Mouse (Mus musculus): ENCODE measurements around the gene Haus2.
"Not testable (repeated sequence)": the region's sequence is repeated elsewhere in the genome, so short reads cannot be mapped to it uniquely, and the experiment has no call there.

The Haus2 gene

GRCm38 (mm10) chr2:120608830-120609723, at the start of gene Haus2, which contains the start of gene Lrrc57:
Gene Haus2, plus strand, starts transcription at chr2:120609383.
Gene Lrrc57, minus strand, starts transcription at chr2:120609520.
- peak; percentile 89 for DNase-seq (ENCODE audit: low spot score)

DNA sequence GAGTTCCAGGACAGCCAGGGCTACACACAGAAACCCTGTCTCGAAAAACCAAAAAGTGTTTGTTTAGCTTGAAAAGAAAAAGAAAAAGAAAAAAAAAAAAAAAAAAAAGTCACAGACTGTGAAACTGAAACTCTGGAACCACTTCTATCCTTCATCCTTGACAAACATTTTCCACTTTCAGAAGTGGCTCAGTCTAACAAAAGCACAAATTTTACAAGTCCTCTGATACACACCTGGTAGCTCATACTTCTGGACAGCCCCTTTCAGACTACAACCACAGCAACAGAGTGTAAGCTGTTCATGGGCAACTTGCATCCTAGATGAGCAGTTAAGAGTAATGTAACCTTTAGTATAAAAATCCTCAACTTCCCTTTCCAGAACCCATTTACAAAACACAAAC, 47.7 kb upstream of the Haus2 start:
- no peak for DNase-seq (ENCODE audit: low spot score)

- DNase-seq (ENCODE audit: low spot score) = no peak
Measured at GRCm38 (mm10) chr2:120562859-120563234, 46.3 kb upstream of the Haus2 start.

- peak; percentile 91 for DNase-seq (ENCODE audit: low spot score)
Measured at GRCm38 (mm10) chr2:120563235-120563990, 45.8 kb upstream of the Haus2 start, which contains the start of gene Zfp106. Gene Zfp106, minus strand, starts transcription at chr2:120563843.

DNA sequence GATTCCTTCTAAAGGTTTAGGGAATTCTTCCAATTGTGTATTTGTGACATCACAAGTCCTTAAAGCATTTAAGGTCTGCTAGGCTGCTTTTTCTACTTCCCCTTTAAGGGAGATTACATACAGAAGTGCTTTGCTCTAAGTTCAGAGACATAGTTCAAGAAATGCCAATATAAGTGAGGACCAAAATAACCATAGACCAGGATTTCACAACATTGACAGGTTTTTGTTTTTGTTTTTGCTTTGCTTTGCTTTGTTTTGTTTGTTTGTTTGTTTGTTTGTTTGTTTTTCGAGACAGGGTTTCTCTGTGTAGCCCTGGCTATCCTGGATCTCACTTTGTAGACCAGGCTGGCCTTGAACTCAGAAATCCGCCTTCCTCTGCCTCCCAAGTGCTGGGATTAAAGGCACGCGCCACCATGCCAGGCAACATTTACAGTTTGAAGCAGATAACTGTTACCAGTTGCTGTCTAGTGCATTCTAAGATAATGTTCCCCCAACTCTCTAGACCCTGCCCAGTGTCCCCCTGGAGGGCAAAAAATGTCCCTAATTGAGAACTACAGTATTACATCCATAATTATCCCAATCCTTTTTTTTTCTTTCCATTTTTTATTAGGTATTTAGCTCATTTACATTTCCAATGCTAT, 44.5 kb upstream of the Haus2 start:
- not testable (repeated sequence) for DNase-seq (ENCODE audit: low spot score)

DNA sequence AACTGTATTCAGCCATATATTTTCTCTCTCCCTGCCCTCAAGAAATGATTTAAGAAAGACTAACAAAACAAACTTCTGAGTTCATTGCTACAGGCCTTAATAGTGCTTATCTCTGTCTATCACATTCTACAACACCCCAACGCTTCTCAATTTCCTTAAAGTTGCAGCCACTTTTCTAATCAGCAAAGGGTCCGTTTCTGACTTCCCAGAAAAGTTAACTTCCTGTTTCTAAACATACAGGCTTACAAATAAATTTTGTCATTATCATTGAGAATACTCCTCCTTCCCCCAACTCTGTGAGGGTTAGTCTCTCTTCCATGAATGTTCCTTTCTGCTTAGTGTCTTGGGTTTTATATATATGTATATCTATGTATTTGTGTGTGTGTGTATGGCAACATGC, 43.8 kb upstream of the Haus2 start:
- no peak for DNase-seq (ENCODE audit: low spot score)

DNA sequence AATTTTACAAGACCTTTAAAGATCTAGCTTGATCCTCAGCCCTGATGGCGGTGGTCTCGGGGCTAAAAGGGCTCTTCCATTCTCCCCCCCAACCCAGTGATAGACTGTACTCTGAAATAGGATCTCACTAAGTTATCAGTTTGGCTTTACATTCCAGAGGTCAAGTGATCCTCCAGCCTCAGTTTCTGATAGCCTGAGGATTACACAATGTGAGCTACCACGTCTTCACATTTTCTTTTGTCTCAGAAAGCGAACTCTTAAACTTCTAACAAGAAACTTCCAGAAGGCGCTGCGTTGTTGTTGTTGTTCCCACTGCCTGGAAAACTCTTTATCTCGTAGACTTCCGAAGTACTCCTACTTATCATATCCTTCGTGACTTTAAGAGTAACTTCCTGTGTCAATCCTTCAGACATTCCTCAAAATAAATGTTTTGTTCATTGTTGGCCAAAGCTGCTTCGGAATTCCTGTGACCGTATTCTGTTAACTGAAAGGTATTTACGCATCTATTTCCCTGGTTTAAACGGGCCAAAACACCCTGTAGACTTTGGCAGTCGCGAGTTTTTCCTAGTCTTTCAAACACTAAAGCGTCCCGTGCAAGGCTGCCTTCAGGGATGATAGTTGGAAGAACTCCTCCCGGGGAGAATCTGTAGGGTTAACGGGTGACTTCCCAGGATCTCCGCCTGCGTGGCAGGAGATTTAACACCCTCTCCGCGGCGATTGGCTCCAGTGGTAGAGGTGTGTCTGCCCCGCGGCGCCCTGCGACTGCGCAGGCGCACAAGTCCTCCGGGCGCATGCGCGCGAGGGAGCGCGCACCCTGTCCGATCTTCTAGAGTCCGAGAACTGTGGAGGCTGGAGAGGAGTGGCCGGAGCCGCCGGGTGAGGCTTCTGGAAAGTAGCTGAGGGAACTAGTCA, 42.0 kb upstream of the Haus2 start, which contains the start of gene Snap23:
Snap23 (plus strand) TSS at position 786 of the 912 bp plus-strand sequence.
- DNase-seq (ENCODE audit: low spot score) = peak; percentile 97

DNA sequence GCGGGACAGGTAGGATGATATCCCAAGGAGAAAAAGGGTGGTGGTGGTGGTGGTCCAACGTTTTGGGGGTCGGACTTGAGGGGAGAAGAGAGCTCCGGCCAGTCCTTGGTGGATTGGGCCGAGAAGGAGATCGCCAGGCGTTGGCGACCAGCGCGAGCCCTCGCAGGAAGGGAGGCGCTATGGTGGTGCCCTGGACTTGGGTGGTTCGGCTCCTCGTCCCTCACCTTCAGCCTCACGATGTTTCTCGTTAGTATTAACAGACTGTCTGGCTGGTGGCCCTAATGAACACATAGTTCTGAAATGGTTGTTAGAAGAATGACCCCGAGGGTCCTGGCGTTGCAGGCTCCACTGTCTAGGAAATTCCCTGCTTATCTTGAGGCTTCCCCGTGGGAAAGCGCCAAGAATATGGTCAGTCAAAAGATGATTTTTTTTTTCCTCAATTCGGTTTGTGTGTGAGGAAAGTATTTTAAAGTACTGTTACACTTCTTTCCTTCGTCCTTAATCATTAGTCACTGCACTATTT, 41.3 kb upstream of the Haus2 start:
- DNase-seq (ENCODE audit: low spot score) = no peak

DNA sequence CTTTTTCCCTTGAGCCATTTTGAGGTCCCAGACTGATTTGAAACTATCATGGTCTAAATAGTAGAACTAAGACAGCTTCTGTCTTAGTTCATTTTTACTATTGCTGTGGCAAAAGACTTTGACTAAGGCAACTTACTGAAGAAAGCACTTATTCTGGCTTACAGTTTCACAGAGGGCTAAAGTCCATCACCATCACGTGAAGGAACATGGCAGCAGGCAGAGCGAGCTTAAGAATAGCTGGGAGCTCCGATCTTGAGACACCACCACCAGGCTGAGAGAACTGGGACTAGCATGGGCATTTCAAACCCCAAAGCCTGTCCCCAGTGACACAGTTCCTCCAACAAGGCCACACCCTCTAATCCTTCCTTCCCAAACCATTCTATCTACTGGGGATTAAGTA, 38.1 kb upstream of the Haus2 start:
- no peak for DNase-seq (ENCODE audit: low spot score)

GRCm38 (mm10) chr2:120572161-120572560, 37.0 kb upstream of the Haus2 start:
- not testable (repeated sequence) for DNase-seq (ENCODE audit: low spot score)

DNA sequence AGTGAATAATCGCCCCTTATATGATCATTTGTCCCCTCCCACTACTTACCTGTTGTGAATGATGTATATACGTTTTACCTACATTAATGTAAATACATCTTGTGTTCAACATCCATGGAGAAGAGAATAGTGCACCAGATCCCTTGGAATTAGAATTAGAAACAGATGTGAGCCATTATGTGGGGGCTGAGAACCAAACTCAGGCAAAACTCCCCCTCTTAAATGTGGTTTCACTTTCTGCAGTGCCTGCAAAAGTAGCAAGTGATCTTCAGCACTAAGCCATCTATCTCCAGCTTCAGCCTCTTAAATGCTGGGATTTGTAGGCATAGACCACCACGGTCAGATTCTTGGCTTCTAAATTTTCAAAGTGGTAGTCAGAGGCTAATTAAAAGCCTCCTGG, 34.1 kb upstream of the Haus2 start:
- no peak for DNase-seq (ENCODE audit: low spot score)

DNA sequence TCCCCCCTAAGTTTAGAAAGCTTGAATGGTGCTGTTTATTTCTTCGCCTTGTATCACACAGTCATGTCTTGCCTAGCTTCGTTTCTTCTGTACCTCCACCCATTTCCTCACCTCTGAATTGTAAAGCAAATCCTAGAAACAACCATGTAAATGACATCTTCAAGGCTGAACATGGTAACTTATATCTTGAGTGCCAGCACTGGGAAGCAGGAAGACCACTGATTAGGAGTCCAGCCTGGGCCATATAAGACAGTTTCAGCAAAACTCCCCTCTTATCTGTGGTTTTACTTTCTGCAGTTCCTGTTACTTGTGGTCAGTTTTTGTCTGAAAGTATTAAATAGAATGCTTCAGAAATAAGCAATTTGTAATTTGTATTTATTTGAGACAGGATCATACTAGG, 33.2 kb upstream of the Haus2 start:
- no peak for DNase-seq (ENCODE audit: low spot score)

- no peak for DNase-seq (ENCODE audit: low spot score)
Measured at GRCm38 (mm10) chr2:120577799-120578198, 31.4 kb upstream of the Haus2 start.

DNA sequence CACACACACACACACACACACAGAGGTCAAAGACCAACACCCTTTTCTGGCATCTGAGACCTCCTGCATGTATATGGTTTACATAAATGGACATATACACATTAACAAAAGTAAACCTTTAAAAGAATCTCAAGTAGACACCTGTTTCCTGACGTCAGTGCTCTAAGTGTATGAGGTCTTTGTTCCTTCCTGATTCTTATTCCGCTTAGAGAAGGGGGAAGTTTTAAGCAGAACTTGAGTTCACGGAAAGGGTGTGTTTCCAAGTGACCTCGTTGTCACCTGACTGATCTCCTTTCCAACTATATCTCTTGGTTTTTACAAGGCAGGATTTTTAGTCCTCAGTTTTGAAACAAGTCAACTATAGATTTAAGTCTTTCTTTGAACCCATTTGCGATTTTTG, 30.9 kb upstream of the Haus2 start:
- DNase-seq (ENCODE audit: low spot score) = no peak

DNA sequence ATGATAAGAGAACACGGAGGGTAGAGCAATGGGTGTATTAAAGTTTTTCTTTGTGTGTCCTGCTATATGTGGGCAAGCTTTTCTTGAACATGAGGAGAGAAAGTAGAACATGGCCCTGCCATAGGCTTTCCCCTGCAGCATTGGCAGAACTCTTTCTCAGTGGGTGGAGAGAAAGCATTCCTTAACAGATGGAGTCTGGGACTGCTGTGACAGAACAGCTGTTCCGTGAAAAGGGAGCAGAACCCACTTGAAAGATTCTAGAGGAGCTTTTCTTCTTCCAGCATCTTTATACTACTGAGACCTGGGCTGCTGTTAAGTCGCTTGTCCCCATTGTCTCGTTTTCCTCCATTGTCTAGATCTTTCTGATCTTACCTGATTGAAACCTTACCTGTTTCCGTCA, 19.4 kb upstream of the Haus2 start:
- DNase-seq (ENCODE audit: low spot score) = no peak

GRCm38 (mm10) chr2:120592227-120592626, 17.0 kb upstream of the Haus2 start:
- DNase-seq (ENCODE audit: low spot score) = no peak

GRCm38 (mm10) chr2:120597734-120598133, 11.4 kb upstream of the Haus2 start:
- DNase-seq (ENCODE audit: low spot score) = no peak

GRCm38 (mm10) chr2:120599506-120599905, 9.7 kb upstream of the Haus2 start:
- DNase-seq (ENCODE audit: low spot score) = no peak

DNA sequence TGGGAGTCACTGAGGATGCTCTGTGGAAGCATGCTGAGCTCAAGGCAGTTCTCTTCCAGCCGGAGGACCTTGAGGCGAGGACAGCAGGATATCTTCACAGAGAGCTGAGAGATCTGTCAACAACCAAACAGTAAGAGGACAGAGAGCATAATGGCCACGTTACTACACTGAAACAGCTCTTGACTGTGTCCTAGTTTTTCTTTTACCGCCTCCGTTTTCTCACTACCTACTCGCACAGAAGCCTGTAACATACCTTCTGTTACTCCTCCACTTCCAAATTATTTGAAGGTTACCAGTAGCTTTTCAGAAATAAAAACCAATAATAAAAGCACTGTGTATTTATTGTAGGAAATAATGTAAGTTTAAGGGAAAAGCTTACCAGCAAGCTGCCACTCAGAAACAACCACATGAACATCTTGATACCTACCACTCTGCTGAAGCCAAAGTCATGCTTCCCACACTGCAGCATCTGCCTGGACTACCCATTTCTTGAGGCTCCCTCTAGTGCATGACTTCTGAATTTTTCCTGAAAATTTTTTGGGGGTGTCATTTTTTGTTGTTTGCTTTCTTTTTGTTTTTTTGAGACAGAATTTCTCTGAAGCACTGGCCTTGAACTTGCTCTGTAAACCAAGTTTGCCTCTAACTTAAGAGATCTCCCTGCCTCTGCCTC, 3.0 kb upstream of the Haus2 start:
- DNase-seq (ENCODE audit: low spot score) = peak; percentile 55
